Mouse (Mus musculus) lung, embryonic 15.5 days (tissue): ENCODE results near the gene Gm49601. TPM values are rescaled to one million over a fixed set of nuclear protein-coding genes. Genes with fewer than 3 reads are reported as not detected.

Source experiments
- ATAC-seq: fragments of 200-750 bp; cut with Nextera tagmentation; 2 replicates; pipeline ENCODE4 v1.8.0; 2017; ENCODE audit warnings: moderate number of reproducible peaks, borderline replicate concordance; ENCODE audit not compliant: low FRiP score, low TSS enrichment; ENCODE audit errors: extremely low read depth
- H3K27ac ChIP-seq: fragments of 300-500 bp; sonication (generic); 2 replicates; pipeline ENCODE4 v1.5.1; 2015; ENCODE audit warnings: moderate library complexity, mild to moderate bottlenecking, inconsistent platforms
- H3K27me3 ChIP-seq: fragments of 300-500 bp; sonication (generic); 2 replicates; pipeline ENCODE4 v1.6.1; 2015; ENCODE audit warnings: inconsistent platforms
- H3K36me3 ChIP-seq: fragments of 300-500 bp; sonication (generic); 2 replicates; pipeline ENCODE4 v1.6.1; 2015; ENCODE audit warnings: inconsistent platforms
- H3K4me1 ChIP-seq: fragments of 300-500 bp; sonication (generic); 2 replicates; pipeline ENCODE4 v1.6.1; 2015; ENCODE audit warnings: inconsistent platforms
- H3K4me2 ChIP-seq: fragments of 300-500 bp; sonication (generic); 2 replicates; pipeline ENCODE4 v1.6.1; 2015; ENCODE audit warnings: inconsistent platforms, mild to moderate bottlenecking, moderate library complexity
- H3K4me3 ChIP-seq: fragments of 300-500 bp; sonication (generic); 2 replicates; pipeline ENCODE4 v1.5.1; 2015; ENCODE audit warnings: mild to moderate bottlenecking, inconsistent platforms
- H3K9ac ChIP-seq: fragments of 300-500 bp; sonication (generic); 2 replicates; pipeline ENCODE4 v1.6.1; 2015; ENCODE audit warnings: inconsistent platforms
- H3K9me3 ChIP-seq: fragments of 300-500 bp; sonication (generic); 2 replicates; pipeline ENCODE4 v1.6.1; 2016; ENCODE audit warnings: inconsistent platforms
- WGBS: fragments of 180-500 bp; shearing (Covaris S2); methylation state at CpG from one replicate; pipeline ENCODE4 v1.1.7; 2015; 5-methylcytosine and 5-hydroxymethylcytosine counted together
- polyA plus RNA-seq: library from polyadenylated mRNA; unstranded; fragments of >200 nt; fragmentation: Nextera tagmentation; extraction: Ambion mirVana; gene quantifications from 2 replicates; pipeline ENCODE4 v1.2.1, GENCODE M21; 2015

Gene Gm49601
- polyA plus RNA-seq, 1 experiment from 2014 or later = 4.0 TPM

DNA sequence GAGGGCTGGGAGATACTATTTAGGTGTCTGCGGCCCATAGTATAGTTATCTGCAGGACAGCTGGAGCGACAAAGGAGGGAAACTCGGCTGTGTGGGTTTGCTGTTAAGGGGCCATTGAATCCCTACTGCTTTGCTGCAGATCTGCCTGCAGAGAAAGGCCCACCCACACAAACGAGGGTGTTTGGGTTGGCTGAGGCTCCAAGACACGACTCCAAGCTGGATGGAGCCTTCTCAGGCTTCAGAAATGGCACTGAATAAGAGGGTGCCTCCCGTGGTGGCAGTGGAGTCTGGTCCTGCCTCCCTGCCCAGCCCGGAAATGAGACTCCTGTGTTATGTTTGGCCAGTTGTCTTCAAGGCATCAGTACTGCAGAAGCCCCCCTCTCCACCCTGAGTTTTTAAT, 16.1 kb upstream of the Gm49601 start:
- WGBS = 40% methylated on average over 7 of the region's 7 CpGs
- no peaks in the 10 kb centered on the region for H3K4me1 ChIP-seq
- no peaks in the 10 kb centered on the region for H3K27me3 ChIP-seq
- H3K9me3 ChIP-seq = no peaks in the 10 kb centered on the region
- H3K27ac ChIP-seq = no peak overlapping the region
- no peak for ATAC-seq
- no peak overlapping the region for H3K4me2 ChIP-seq
- H3K36me3 ChIP-seq = no peaks in the 10 kb centered on the region
- no peak overlapping the region for H3K9ac ChIP-seq
- H3K4me3 ChIP-seq = no peak overlapping the region

DNA sequence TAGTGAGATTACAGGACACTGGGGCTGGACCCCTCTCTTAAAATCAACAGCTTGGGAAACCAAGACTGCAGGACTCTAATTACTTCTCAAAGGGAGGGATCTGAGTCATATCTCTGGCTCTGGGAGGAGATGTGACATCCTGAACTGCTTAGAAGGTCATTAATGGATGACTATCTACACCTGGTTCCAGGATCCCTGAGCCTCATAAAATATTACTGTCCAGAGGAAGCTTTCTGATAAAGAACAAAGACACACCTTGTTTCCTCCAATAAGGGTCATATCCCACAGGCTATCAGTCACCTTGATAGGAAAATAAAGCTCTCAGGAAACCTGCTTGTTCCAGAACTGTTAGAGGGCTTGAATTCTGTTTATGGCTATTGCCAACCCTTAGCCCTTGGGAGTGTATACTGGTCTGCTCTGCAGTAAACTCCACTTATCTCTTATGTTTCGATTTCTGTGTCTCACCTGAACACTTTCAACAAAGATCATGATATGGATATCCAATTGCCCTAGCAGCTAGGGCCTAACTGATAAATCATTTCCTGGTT, 13.2 kb upstream of the Gm49601 start:
- no peaks in the 10 kb centered on the region for H3K36me3 ChIP-seq
- no peaks in the 10 kb centered on the region for H3K4me1 ChIP-seq
- H3K4me3 ChIP-seq = no peak overlapping the region
- H3K27me3 ChIP-seq = no peaks in the 10 kb centered on the region
- no peak overlapping the region for H3K4me2 ChIP-seq
- H3K27ac ChIP-seq = no peak overlapping the region
- ATAC-seq = no peak
- no peak overlapping the region for H3K9ac ChIP-seq
- H3K9me3 ChIP-seq = no peaks in the 10 kb centered on the region
- 68% methylated on average over 1 of the region's 1 CpGs for WGBS

DNA sequence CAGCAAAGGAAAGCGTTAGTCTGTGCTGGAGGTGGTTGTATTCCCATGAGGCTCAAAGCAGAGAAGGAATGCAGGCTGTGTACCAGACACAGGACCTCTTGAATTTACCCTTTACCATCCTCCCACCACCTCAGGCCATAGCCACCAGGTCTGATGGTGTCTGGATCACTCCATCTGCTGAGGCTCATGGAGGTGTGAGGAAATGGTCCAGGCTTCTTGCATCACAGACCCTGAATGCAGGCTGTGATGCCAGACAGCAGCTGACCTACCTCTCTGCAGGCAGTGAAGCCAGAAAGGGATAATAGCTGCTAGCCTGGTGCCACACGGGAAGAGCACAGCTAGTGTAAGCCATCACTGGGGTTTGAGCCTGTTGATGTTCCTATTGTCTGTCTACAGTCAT, 12.2 kb upstream of the Gm49601 start:
- H3K9ac ChIP-seq = no peak overlapping the region
- no peak overlapping the region for H3K4me2 ChIP-seq
- H3K27me3 ChIP-seq = no peaks in the 10 kb centered on the region
- no peak for ATAC-seq
- no peak overlapping the region for H3K27ac ChIP-seq
- no peaks in the 10 kb centered on the region for H3K9me3 ChIP-seq
- no peaks in the 10 kb centered on the region for H3K4me1 ChIP-seq
- no peak overlapping the region for H3K4me3 ChIP-seq
- no peaks in the 10 kb centered on the region for H3K36me3 ChIP-seq
- WGBS = 35% methylated on average over 2 of the region's 2 CpGs

DNA sequence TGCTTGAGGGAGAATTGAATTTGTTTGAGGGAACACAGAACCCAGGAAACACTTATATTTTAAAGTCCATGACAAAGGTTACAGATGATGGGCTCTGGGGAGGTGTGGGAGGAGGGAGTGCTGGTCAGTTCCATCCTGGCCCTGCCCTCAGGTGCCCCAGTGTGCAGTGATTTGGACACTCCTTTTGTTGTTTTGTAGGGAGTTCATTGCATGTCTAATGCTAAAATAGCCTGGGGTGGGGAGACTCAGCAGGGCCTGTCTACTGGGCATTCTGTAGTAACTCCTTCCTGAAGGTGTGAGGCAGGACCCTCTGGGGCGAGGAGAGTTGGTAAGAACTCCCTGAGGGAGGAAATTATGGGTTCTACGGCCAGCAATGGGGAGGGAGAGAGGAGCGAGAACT, 10.6 kb upstream of the Gm49601 start:
- 58% methylated on average over 3 of the region's 3 CpGs for WGBS
- no peak overlapping the region for H3K27ac ChIP-seq
- no peaks in the 10 kb centered on the region for H3K36me3 ChIP-seq
- no peak overlapping the region for H3K4me3 ChIP-seq
- H3K4me1 ChIP-seq = no peaks in the 10 kb centered on the region
- H3K9me3 ChIP-seq = no peaks in the 10 kb centered on the region
- H3K9ac ChIP-seq = no peak overlapping the region
- no peaks in the 10 kb centered on the region for H3K27me3 ChIP-seq
- no peak overlapping the region for H3K4me2 ChIP-seq
- ATAC-seq = no peak

DNA sequence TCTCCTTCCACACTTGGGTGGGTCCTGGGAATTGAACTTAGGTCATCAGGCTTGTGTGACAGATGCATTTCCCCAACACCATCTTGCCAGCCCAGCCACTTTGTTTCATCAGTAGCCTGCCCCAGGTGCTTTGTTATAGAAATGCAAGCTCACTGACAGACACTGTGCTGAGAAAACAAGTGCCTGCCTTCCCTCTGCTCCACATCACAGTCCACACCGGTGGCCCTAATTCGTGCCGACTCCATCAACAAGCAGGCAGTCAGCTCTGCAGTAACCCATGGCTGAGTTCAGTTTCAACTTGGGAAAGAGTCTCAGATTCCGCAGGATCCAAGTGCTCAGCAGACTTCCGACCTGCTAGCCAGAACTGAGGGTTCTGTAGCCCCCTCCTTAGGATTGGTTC, 10.2 kb upstream of the Gm49601 start:
- no peaks in the 10 kb centered on the region for H3K36me3 ChIP-seq
- ATAC-seq = no peak
- H3K9me3 ChIP-seq = no peaks in the 10 kb centered on the region
- H3K9ac ChIP-seq = no peak overlapping the region
- no peak overlapping the region for H3K4me2 ChIP-seq
- 75% methylated on average over 5 of the region's 5 CpGs for WGBS
- no peak overlapping the region for H3K4me3 ChIP-seq
- no peaks in the 10 kb centered on the region for H3K4me1 ChIP-seq
- H3K27me3 ChIP-seq = no peaks in the 10 kb centered on the region
- H3K27ac ChIP-seq = no peak overlapping the region

DNA sequence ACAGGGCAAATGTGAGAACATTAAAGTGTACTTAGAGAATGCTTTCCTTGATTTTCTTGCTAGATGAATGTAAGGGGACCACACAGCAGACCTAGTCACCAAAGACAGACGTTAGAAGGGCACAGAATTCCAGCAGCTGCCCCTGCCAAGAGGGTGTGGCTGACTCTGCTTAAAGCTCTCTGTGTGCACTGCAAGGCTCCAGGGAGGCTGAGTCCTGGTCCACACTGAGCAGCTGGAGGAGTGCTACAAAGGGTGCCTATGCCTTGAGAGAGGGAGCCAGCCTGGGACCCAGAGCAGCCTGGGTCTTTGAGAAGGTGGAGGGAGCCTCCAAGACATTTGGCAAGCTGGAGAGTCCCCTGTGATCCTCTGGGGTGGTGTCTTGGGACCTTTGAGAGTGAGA, 7.1 kb upstream of the Gm49601 start:
- H3K4me3 ChIP-seq = no peak overlapping the region
- H3K36me3 ChIP-seq = no peaks in the 10 kb centered on the region
- peaks cover 17% of the 10 kb centered on the region for H3K4me1 ChIP-seq
- no peak for ATAC-seq
- no peak overlapping the region for H3K27ac ChIP-seq
- WGBS = 10% methylated on average over 1 of the region's 1 CpGs
- peaks cover 2% of the 10 kb centered on the region; the same call in 1 of the 2 replicates for H3K27me3 ChIP-seq
- H3K9me3 ChIP-seq = no peaks in the 10 kb centered on the region
- H3K4me2 ChIP-seq = no peak overlapping the region
- no peak overlapping the region for H3K9ac ChIP-seq

DNA sequence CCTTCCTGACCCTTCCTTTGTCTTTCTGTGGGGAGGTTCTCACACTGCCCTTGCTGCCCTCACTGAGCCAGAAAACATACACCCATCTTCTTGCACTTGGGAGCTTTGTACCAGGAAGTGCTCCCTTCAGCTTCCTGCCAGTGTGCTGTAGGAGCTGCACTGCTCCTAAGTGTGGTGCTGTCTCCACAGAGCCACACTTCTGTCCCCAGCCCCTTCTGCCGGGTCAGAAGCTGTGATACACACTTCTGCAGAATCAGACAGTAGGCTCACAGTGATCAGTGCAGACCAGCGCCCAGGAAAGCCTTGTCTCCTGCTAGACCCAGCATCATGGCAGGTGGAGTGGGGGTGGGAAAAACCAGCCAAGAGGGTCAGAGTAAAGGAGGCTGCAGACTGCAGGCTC, 6.6 kb upstream of the Gm49601 start:
- peaks cover 22% of the 10 kb centered on the region for H3K4me1 ChIP-seq
- WGBS = 42% methylated on average over 2 of the region's 2 CpGs
- H3K4me3 ChIP-seq = no peak overlapping the region
- H3K36me3 ChIP-seq = no peaks in the 10 kb centered on the region
- no peak for ATAC-seq
- H3K9ac ChIP-seq = no peak overlapping the region
- H3K4me2 ChIP-seq = no peak overlapping the region
- no peak overlapping the region for H3K27ac ChIP-seq
- no peaks in the 10 kb centered on the region for H3K9me3 ChIP-seq
- H3K27me3 ChIP-seq = peaks cover 7% of the 10 kb centered on the region; the same call in 1 of the 2 replicates

DNA sequence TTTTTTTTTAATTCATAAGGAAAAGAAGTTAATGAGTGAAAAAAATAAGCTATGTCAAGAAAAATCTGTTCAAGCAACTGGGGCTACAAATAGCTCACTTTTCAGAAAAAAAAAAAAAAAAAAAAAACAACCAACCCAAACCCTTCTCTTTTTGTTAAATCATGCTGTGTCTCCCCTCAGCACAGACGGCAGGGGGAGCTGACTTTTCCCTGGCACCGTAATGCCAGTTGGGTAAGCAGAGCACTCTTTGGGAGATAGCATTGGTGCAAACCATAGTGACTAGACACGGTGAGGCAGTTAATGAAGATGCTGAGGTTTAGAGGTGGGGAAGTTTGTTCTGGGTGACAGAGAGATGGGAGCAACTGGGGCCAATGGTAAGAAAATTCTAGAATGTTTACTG, 5.8 kb upstream of the Gm49601 start:
- ATAC-seq = no peak
- WGBS = 37% methylated on average over 3 of the region's 3 CpGs

DNA sequence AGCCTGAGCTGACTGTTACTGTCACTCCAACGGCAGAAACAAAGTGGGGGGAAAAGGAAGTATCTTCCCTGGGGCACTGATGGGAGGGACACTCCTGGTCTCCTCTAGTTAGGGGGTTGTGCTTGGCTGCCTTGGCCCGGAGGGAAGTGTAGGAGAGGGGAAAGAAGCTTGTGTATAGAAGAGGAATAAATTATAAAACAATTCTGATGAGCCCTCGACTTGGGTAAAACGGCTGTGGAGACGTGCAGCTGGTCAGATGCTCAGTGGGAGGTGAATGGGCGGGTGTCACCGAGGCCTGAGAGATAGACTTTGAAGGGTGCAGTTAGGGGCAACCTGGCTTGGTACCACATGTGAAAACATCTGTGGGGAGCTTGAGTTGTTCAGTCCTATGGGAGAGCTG, 4.9 kb upstream of the Gm49601 start:
- WGBS = 53% methylated on average over 7 of the region's 7 CpGs
- Histone ChIP-seq H3K9ac (no peak overlapping the region), H3K27ac (no peak overlapping the region), H3K4me2 (no peak overlapping the region), H3K4me1 (peaks cover 31% of the 10 kb centered on the region), H3K9me3 (no peaks in the 10 kb centered on the region), H3K4me3 (no peak overlapping the region), H3K27me3 (peaks cover 20% of the 10 kb centered on the region), H3K36me3 (no peaks in the 10 kb centered on the region)
- ATAC-seq = no peak

More for the DNA sequence above, 5.8 kb upstream of the Gm49601 start:
- no peaks in the 10 kb centered on the region for H3K9me3 ChIP-seq
- peaks cover 14% of the 10 kb centered on the region for H3K27me3 ChIP-seq
- peaks cover 23% of the 10 kb centered on the region for H3K4me1 ChIP-seq
- H3K4me3 ChIP-seq = no peak overlapping the region
- H3K4me2 ChIP-seq = no peak overlapping the region
- H3K9ac ChIP-seq = no peak overlapping the region
- H3K27ac ChIP-seq = no peak overlapping the region
- no peaks in the 10 kb centered on the region for H3K36me3 ChIP-seq

DNA sequence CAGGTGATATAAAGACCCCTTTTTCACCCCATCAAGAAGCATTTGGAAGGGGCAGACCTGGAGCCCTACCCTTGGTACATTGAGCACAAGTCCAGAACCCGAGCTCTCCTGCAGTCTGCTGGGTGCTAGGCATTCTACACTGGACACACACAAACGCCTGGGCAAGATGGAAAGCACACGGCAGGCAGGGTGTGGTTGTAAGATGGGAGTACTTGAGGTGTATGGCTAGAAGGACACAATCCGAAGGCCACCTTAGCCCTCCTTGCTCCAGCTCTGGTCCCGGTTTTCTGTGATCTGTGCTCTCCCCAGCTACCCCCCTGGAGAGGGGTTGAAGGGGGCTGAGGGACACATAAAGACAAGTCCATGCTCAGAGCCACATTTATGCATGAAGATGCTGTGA, 4.1 kb upstream of the Gm49601 start:
- peaks cover 29% of the 10 kb centered on the region for H3K27me3 ChIP-seq
- peaks cover 35% of the 10 kb centered on the region for H3K4me1 ChIP-seq
- no peaks in the 10 kb centered on the region for H3K9me3 ChIP-seq
- WGBS = 51% methylated on average over 5 of the region's 5 CpGs
- H3K9ac ChIP-seq = peak overlapping the region; percentile 69
- ATAC-seq = no peak
- no peaks in the 10 kb centered on the region for H3K36me3 ChIP-seq
- peak overlapping the region; percentile 95 for H3K4me2 ChIP-seq
- peak overlapping the region; percentile 76 for H3K4me3 ChIP-seq
- H3K27ac ChIP-seq = no peak overlapping the region

DNA sequence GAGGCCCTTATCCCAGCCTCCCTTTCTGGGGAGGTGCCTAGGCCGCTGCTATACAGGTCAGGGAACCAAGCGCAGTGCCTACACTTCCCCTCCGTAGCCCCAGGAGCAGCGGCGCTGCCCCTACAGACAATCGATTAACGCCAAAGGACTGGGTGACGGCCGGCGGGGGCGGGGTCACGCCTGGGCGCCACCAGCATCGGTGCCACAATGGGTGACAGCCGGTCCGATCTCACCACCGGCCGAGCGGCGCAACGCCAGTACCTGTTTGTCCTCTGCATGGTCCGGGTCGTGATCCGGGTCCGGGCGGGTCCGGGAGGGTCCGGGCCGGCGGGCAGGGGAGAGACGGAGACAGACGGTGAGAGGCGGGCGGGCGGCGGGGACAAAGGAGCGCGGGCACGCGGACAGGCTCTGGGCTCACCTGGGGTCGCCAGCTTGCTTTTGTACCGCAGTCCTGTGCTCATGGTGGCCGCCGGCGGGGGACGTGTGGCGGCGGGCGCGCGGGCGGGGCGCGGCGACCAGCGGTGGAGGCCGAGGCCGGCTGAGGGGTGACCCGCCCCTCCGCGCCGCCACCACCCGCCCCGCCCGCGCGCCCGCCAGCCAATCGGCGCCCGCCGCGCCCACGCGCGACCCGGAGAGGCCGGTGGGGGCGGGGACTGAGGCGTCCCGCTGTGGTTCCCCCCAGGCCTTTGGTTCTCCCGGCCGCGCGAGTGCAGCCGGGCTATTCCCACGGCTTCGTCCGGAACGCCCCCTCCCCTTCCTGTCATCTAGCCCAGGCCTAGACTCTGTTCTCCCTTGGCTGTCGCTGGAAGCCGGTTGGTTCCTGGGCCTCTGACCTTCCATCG, 3.4 kb upstream of the Gm49601 start, which contains the start of gene Sept5:
Sept5 (minus strand) TSS at position 565 of the 842 bp plus-strand sequence.
- WGBS = under 1% methylated on average over 61 of the region's 93 CpGs
- Histone ChIP-seq H3K9me3 (no peaks in the 10 kb centered on the region), H3K4me1 (peaks cover 35% of the 10 kb centered on the region), H3K27me3 (peaks cover 36% of the 10 kb centered on the region), H3K4me3 (peak within 1 kb of the TSS; percentile 76), H3K9ac (peak within 1 kb of the TSS; percentile 69), H3K27ac (no peak within 1 kb of the TSS), H3K4me2 (peak within 1 kb of the TSS; percentile 95), H3K36me3 (no peaks in the 10 kb centered on the region)
- peak; percentile 43; the same call in 1 of the 2 replicates for ATAC-seq

DNA sequence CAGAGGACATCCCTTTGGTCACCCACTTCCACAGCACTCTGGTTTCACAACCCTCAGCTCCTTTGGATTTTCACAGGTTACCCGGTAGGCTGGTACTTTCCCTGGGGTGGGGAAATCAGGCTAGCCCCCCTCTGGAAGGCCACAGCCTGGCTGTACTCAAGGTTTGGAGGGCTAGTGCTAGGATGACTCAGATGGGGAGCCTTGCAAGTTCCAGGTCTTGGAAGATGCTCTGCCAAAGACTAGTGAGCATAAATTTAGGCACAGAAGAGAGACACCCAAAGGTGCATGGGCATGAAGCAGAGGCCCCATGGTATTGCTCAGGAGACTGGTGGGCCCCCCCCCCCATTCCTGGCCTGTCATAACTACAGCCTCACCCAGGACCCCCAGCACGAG, 2.7 kb upstream of the Gm49601 start:
- Histone ChIP-seq H3K9ac (peak overlapping the region; percentile 69), H3K27ac (no peak overlapping the region), H3K36me3 (0 out of 2 replicates have a peak, but pooled peaks cover 2% of the 10 kb centered on the region), H3K4me2 (peak overlapping the region; percentile 95), H3K27me3 (peaks cover 42% of the 10 kb centered on the region), H3K4me1 (peaks cover 35% of the 10 kb centered on the region), H3K4me3 (peak overlapping the region; percentile 76), H3K9me3 (no peaks in the 10 kb centered on the region)
- no peak for ATAC-seq
- 47% methylated on average over 2 of the region's 2 CpGs for WGBS
